Mouse (Mus musculus) cerebellum, adult 2 months (tissue): ENCODE data around the gene Mybpc1. TPM values are rescaled to one million over a fixed set of nuclear protein-coding genes. Genes with fewer than 3 reads are reported as not detected.
"Not testable (repeated sequence)": the region's sequence is repeated elsewhere in the genome, so short reads cannot be mapped to it uniquely, and the experiment has no call there.

Source experiments
- DNase-seq, 2 experiments: peaks; one replicate each; pipeline ENCODE4 v3.0.0; 2021
- H3K27ac ChIP-seq: fragments of 200-500 bp; 2 replicates; pipeline ENCODE4 v1.5.1; 2012; ENCODE audit warnings: low read length, control low read depth, inconsistent platforms; ENCODE audit not compliant: insufficient read depth
- H3K27me3 ChIP-seq: fragments of 200-500 bp; 2 replicates; pipeline ENCODE4 v1.6.1; 2012; ENCODE audit warnings: inconsistent platforms, mild to moderate bottlenecking, low read length, moderate library complexity; ENCODE audit not compliant: control insufficient read depth, insufficient read depth
- H3K4me1 ChIP-seq: fragments of 200-500 bp; 2 replicates; pipeline ENCODE4 v1.6.1; 2011; ENCODE audit warnings: low read length; ENCODE audit not compliant: control insufficient read depth, insufficient read depth
- H3K4me3 ChIP-seq: fragments of 200-500 bp; replicated peaks from 2 replicates; pipeline ENCODE3; 2011; ENCODE audit warnings: mild to moderate bottlenecking, low read depth, low read length, control low read depth; ENCODE audit not compliant: insufficient read depth
- CTCF ChIP-seq: fragments of 200-500 bp; IDR thresholded peaks from 2 replicates; pipeline ENCODE4 v1.5.1; 2011; ENCODE audit warnings: low read depth, mild to moderate bottlenecking, control low read depth, low read length, moderate library complexity, borderline replicate concordance; ENCODE audit not compliant: insufficient read depth
- POLR2A ChIP-seq: fragments of 200-500 bp; IDR thresholded peaks from 2 replicates; pipeline ENCODE4 v1.6.1; 2011; ENCODE audit warnings: low read length, control low read depth, borderline replicate concordance; ENCODE audit not compliant: insufficient read depth
- WGBS: fragments of 180-500 bp; shearing (Covaris S2); methylation state at CpG from one replicate; pipeline ENCODE4 v1.1.7; 2018; 5-methylcytosine and 5-hydroxymethylcytosine counted together
- polyA plus RNA-seq: library from polyadenylated mRNA; depleted of rRNA; stranded (reverse); fragments of >200 nt; gene quantifications from 2 replicates; pipeline ENCODE4 v1.2.3, GENCODE M21; 2012

The Mybpc1 gene
- polyA plus RNA-seq, 1 experiment, result 37.1 TPM

GRCm38 (mm10) chr10:88547635-88548034 lies 57.3 kb downstream of the Mybpc1 start:
- WGBS, result 48% methylated on average over 2 of the region's 2 CpGs
- no peak for TF ChIP-seq POLR2A
- TF ChIP-seq CTCF, result no peak
- Histone ChIP-seq H3K4me1 (no peaks in the 10 kb centered on the region), H3K27me3 (no peaks in the 10 kb centered on the region), H3K4me3 (no peak overlapping the region), H3K27ac (no peak overlapping the region)
- no peak for DNase-seq

GRCm38 (mm10) chr10:88530631-88531030 lies 74.3 kb downstream of the Mybpc1 start:
- no peaks in the 10 kb centered on the region for H3K4me1 ChIP-seq
- WGBS, result 75% methylated on average over 5 of the region's 5 CpGs
- TF ChIP-seq CTCF (no peak), POLR2A (no peak)
- DNase-seq, result no peak
- no peak overlapping the region for H3K4me3 ChIP-seq
- H3K27ac ChIP-seq, result no peak overlapping the region
- no peaks in the 10 kb centered on the region for H3K27me3 ChIP-seq

GRCm38 (mm10) chr10:88524016-88524415 lies 80.9 kb downstream of the Mybpc1 start:
- no peak for DNase-seq
- Histone ChIP-seq H3K27ac (no peak overlapping the region), H3K27me3 (no peaks in the 10 kb centered on the region), H3K4me1 (no peaks in the 10 kb centered on the region), H3K4me3 (no peak overlapping the region)
- TF ChIP-seq POLR2A (no peak), CTCF (no peak)
- 90% methylated on average over 2 of the region's 2 CpGs for WGBS

GRCm38 (mm10) chr10:88523212-88523611 lies 81.7 kb downstream of the Mybpc1 start:
- no peaks in the 10 kb centered on the region for H3K4me1 ChIP-seq
- WGBS, result 79% methylated on average over 1 of the region's 1 CpGs
- no peak for DNase-seq
- no peaks in the 10 kb centered on the region for H3K27me3 ChIP-seq
- TF ChIP-seq CTCF (no peak), POLR2A (no peak)
- H3K27ac ChIP-seq, result no peak overlapping the region
- H3K4me3 ChIP-seq, result no peak overlapping the region

GRCm38 (mm10) chr10:88522795-88523194 lies 82.2 kb downstream of the Mybpc1 start:
- 90% methylated on average over 8 of the region's 8 CpGs for whole genome bisulfite sequencing
- no peak overlapping the region for H3K4me3 ChIP-seq
- H3K4me1 ChIP-seq, result no peaks in the 10 kb centered on the region
- H3K27ac ChIP-seq, result no peak overlapping the region
- H3K27me3 ChIP-seq, result no peaks in the 10 kb centered on the region
- no peak for DNase-seq
- TF ChIP-seq CTCF, result no peak
- TF ChIP-seq POLR2A, result no peak

- H3K4me3 ChIP-seq, H3K27ac ChIP-seq, H3K4me1 ChIP-seq, H3K27me3 ChIP-seq, DNase-seq: not testable (repeated sequence)
- 91% methylated on average over 7 of the region's 7 CpGs for WGBS
Measured at GRCm38 (mm10) chr10:88515049-88515448, 89.9 kb downstream of the Mybpc1 start.

GRCm38 (mm10) chr10:88514495-88514894 lies 90.5 kb downstream of the Mybpc1 start:
- H3K27me3 ChIP-seq, result no peaks in the 10 kb centered on the region
- TF ChIP-seq POLR2A (no peak), CTCF (no peak)
- 50% methylated on average over 2 of the region's 2 CpGs for WGBS
- H3K4me3 ChIP-seq, result no peak overlapping the region
- DNase-seq, result peak in 1 of 2 experiments; percentile 10
- no peaks in the 10 kb centered on the region for H3K4me1 ChIP-seq
- H3K27ac ChIP-seq, result no peak overlapping the region

GRCm38 (mm10) chr10:88513574-88514135 lies 91.3 kb downstream of the Mybpc1 start:
- TF ChIP-seq CTCF (no peak), POLR2A (no peak)
- H3K4me1 ChIP-seq, result no peaks in the 10 kb centered on the region
- H3K27me3 ChIP-seq, result no peaks in the 10 kb centered on the region
- 79% methylated on average over 8 of the region's 8 CpGs for WGBS
- H3K4me3 ChIP-seq, result no peak overlapping the region
- DNase-seq, result no peak
- no peak overlapping the region for H3K27ac ChIP-seq

GRCm38 (mm10) chr10:88511355-88511754 lies 93.6 kb downstream of the Mybpc1 start:
- TF ChIP-seq POLR2A (no peak), CTCF (no peak)
- WGBS, result 89% methylated on average over 9 of the region's 9 CpGs
- Histone ChIP-seq H3K27ac (no peak overlapping the region), H3K4me1 (no peaks in the 10 kb centered on the region), H3K4me3 (no peak overlapping the region), H3K27me3 (no peaks in the 10 kb centered on the region)
- DNase-seq, result no peak
